Mouse (Mus musculus): ENCODE measurements around the gene Tbc1d13.
"Not testable (repeated sequence)": the region's sequence is repeated elsewhere in the genome, so short reads cannot be mapped to it uniquely, and the experiment has no call there.

- not testable (repeated sequence) for TF ChIP-seq HCFC1 (IDR thresholded peaks at IDR 0.05; ENCODE audit: low read depth, low read length); BHLHE40 (IDR thresholded peaks at IDR 0.05; ENCODE audit: low read depth, low read length); SIN3A (IDR thresholded peaks at IDR 0.05; ENCODE audit: low read length)
These were observed 45.2 kb downstream of the Tbc1d13 start for GRCm38 (mm10) chr2:30178711-30179110.
